Mouse (Mus musculus) megakaryocyte, embryonic 14.5 days (primary cell): ENCODE measurements around the gene Dnase1.

Experiments used
- FLI1 ChIP-seq: IDR thresholded peaks from 2 replicates; pipeline ENCODE4 v1.6.1; 2012; ENCODE audit warnings: low read length, inconsistent platforms, mixed read lengths
- GATA1 ChIP-seq: IDR thresholded peaks from 3 replicates; pipeline ENCODE4 v1.6.1; 2012; ENCODE audit warnings: mixed read lengths, low read length, inconsistent platforms, borderline replicate concordance

- TF ChIP-seq GATA1 (no peak), FLI1 (no peak)
These were observed 2.8 kb upstream of the Dnase1 start for GRCm38 (mm10) chr16:4033971-4034370.
